Mouse (Mus musculus): ENCODE results near the gene Cckbr. TPM values are rescaled to one million over a fixed set of nuclear protein-coding genes. Genes with fewer than 3 reads are reported as not detected.

The Cckbr gene
- total RNA-seq, 2 experiments from 2014 or later: 28.8 to 35.4 TPM

DNA sequence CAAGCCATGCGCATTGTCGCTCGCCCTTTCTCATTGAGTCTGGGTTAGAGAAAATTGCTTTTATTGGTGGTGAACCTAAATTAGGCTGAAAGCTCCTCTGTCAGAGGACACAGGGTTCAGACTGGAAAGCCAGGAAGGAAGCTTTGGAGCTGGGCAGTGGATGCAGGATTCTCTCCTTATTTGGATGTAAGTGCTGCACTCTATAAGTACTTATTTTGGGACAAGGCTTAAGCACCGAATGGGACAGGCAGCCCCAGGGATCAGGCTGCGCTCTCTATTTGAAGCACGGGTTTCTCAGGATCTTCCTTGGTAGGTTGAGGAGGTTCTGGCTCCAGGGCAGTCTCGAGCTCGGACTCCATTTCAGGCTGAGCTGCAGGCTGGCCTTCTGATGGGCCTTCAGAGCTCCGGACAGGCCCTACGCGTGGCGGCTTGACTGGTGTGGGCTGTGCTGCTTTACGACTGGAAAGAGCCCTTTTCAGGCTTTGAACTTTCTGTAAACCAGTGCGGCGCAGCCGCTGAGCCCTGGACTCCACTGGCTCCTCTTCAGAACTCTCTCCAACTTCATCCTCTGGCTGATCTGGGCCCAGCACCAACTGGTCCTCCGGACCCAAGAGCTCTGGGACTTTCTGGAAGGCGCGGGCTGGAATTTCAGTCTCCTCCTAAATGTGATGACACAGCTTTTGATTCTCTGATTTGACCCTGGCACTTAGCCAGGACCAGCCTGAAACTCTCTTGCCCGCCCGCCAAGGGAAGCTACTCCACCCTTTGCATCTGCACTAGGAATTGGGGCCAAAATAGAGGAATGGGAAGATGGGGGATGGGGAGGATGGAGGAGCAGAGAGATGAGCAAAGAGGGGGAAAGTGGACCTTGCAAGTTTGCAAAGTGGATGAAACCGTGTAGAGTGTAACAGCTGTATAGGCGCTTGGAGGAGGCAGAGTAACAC, 55.3 kb downstream of the Cckbr start:
- intact Hi-C loops (cut with DNase I): loop anchor here (5.0 kb wide), 1 partner anchor 36 kb away; no protein-coding TSS in a partner anchor
- DNase-seq (ENCODE audit: extremely low spot score in 1 of 2, low spot score in 2 of 2): peak in 1 of 2 experiments; percentile 52

DNA sequence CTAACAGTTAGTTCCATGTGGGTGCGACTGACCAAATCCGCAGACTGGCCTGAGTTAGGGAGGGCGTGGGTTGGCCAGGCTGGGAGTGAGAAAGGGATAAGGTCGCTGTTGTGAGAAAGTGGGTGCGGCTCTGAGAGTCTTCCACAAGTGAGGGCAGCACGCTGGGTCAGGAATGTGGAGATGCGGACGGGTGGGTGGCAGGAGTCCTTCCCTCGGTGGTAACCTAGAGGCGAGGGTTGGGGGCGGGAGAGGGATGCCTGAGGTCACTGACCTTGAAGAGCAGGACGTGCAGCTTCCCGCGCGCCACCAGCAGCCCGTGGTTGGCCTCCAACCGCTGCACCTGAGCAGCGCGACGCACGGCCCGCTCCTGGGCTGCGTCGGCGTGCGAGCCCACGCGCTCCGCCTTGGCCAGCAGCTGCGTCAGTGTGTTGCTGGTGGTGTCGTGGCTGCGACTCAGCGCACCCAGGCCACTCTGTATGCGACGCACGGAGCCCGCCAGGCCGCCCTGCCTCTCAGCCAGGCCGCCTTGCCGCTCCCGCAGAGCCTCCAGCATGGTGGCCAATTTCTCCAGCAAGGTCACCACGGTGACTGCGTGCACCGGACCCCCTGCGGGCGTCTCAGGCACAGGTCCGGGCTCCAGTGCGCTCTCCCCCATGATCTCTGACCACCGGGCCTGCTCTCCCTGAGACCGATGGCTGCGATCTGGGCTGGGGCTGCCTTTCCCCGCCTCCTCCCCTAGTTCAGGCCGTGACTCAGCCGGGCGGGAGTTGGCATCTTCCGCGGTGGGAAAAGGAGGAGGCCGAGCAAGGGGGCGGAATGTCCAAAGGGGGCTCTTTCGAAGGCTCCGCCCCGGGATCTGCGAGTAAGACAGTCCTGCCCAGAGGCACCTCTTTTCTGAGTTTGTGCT, 56.2 kb downstream of the Cckbr start, which contains the start of gene Cavin3:
Gene Cavin3, minus strand, starts transcription at position 796 of the 907 bp plus-strand sequence.
- DNase-seq (ENCODE audit: extremely low spot score in 1 of 2, low spot score in 2 of 2): peak; percentile 39 to 88
- intact Hi-C loops (cut with DNase I): loop anchor here (5.0 kb wide), 1 partner anchor 36 kb away; no protein-coding TSS in a partner anchor

DNA sequence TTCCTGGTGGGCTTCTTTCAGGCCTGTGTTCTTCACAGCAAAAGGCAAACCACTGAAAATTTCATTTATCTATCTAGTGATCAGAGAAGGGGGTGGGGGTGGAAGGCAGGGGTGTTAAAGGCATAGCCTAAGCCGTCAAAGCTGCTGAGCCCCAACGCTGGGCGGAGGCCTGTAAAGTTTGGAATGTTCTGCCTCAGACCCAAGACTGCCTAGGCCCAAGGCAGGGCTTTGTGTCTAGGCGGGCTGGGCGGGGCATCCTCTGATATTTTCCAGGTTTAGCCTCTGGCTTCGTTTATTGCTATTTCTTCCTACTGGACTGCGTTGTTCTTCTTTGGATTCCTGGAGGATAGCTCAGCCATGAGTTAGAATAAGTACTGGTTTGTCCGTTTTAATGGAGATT, 56.9 kb downstream of the Cckbr start:
- intact Hi-C loops (cut with DNase I): loop anchor here (5.0 kb wide), 1 partner anchor 35 kb away; no protein-coding TSS in a partner anchor
- DNase-seq (ENCODE audit: extremely low spot score in 1 of 2, low spot score in 2 of 2): peak in 1 of 2 experiments; percentile 62

DNA sequence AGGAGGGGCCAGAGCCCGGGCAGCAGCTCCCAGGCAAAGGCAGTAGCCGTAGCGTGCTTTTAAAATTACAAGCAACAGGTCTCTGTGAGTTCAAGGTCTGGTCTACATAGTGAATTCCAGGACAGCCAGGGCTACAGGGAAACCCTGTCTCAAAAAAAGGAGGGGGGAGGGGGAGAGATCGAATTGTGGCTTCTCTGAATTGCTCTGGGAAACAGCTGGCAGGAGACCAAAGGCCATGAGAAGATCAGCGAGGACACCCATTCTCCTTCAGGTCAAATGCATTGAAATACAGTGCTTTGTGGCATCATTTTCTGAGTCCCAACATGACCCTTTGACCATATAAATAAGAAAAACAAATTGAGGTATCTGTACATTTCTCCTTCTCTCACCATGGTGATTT, 59.5 kb downstream of the Cckbr start:
- intact Hi-C loops (cut with DNase I): no loop called here
- no peak for DNase-seq (ENCODE audit: extremely low spot score in 1 of 2, low spot score in 2 of 2)

DNA sequence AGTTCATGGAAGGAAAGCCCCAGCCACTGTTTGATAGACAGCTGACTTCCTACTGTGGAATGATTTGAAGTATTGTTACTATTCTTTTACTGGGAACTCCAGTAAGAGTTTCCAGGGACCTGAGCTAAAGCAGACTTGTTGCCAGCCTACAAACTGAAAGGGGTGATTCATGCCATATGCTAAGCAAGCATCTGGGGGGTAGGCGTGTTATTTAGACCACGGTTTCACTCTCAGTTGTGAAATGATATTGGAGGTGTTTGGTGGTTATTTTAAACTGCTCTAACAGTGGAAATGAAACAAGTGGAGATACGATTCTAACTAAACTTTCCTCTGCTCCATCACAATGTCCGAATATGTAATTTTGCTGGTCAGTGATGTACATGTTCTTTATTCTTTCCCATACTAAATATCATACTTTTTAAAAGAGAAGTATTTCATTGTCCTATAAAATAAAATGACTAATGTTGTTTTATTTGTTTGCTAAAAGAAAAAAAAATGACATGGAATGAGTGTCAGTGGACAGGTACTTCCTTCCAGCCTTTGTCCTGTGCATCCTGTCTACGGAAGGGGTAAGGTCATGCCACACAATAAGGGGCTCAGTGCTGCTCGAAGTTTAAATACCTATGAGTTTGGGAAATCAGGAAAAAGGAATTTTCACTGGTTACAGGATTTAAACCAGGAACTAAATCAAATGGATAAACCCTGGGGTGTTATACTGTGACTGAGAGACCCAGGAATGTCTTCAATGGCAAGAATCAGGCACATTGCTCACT, 61.8 kb downstream of the Cckbr start:
- peak in 1 of 2 experiments; percentile 50 for DNase-seq (ENCODE audit: extremely low spot score in 1 of 2, low spot score in 2 of 2)
- intact Hi-C loops (cut with DNase I): no loop called here

DNA sequence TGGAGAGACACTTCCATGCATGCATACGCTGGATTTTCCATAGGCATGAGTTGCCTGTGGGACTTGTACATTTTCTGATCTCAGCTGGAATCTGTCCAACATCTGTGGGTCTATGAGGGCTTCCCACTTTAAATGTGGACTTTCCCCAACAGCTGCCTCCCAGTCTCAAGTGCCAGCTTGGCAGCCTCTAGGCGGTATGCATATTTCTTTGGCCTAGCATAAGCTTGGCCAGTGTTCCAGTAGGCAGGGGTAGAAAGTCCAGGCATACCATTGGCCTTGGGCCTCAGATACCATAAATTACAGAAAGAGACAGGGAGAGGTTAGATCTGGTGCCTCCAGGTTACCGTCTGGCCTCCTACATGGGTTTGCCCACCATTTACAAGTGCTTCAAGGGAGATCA, 72.3 kb downstream of the Cckbr start:
- intact Hi-C loops (cut with DNase I): no loop called here
- DNase-seq (ENCODE audit: extremely low spot score in 1 of 2, low spot score in 2 of 2): no peak

DNA sequence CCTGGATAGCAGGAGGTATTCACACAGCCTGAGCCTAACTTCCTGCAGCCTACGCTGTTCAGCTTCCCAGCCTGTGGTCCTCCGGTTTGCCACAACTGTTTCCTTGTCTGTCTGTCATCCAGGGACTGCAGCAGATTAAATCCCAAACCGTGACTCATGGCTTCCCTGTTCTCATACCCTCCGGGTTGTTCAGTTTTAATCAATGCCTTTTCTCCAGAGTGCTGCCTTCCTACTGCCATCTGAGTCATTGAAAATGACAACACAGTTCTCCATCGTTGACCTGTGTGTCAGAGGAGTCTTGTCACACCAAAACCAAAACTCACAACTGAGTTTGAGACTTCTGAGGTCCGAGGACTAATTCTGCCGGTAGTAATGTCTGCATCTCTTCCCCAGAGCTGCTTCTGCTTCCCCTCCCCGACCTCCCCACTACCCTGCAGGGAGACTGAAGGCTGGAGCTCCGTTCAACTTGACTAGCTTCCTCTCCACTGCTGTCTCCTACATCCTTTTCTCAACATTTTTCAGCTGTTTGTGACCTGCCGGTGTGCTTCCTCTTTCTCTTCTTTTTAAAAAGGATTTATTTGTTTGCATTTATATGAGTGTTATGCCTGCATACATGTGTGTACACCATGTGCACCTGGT, 73.4 kb downstream of the Cckbr start:
- intact Hi-C loops (cut with DNase I): no loop called here
- DNase-seq (ENCODE audit: extremely low spot score in 1 of 2, low spot score in 2 of 2): no peak

DNA sequence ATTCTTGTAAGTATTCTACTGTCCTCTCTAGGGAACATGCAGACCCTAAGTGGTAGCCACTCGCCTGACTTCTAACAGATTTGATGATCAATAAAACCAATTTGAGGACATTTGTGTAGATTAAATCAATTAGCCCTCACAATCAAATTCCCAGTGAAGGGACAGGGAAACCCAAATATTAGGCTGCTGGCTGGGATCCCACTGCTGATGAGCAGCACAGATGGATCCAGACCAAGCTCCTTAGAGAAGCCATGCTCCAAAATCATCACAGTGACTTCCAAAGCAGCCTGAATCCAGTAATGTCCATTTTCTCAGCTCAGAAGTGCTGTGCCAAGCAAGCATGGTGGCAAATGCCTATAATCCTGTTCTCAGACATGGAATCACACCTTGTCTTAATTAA, 74.1 kb downstream of the Cckbr start:
- DNase-seq (ENCODE audit: extremely low spot score in 1 of 2, low spot score in 2 of 2): no peak
- intact Hi-C loops (cut with DNase I): no loop called here

DNA sequence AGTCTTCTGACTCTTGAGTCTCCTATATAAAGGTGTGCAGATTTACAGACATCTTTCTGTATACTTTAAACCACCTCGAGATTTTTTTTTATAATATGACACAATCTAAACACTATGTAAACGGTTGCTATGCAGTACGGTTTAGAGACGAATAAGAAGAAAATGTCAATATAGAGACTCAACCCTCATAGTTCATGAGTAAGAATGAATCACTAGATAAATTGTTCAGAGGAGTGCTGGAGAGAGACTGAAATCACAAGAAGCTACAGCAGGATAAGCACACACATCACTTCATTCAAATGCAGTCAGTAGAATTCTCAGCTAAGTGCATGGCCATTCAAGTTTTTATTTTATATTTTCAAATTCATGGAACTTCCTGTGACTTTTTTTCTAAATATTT, 76.5 kb downstream of the Cckbr start:
- no peak for DNase-seq (ENCODE audit: extremely low spot score in 1 of 2, low spot score in 2 of 2)
- intact Hi-C loops (cut with DNase I): no loop called here

DNA sequence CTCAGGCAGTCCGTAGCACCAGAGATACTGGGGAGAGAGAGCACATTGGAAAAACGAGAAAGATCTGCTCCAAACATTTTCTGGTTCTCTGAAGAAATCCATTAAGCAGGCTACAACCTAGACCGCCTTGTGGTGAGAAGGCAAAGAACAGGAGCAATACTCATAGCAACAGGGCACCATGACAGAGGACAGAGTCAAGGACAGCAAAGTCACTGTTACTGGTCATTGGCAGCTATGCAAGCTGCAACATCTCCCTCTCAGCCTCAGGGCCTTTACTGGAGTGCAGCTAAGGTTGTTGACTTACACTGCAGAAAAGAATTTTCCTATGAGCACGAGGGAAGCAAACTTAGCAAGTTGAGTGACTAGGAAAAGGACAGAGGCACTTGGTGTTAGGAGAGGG, 81.7 kb downstream of the Cckbr start:
- no peak for DNase-seq (ENCODE audit: extremely low spot score in 1 of 2, low spot score in 2 of 2)
- intact Hi-C loops (cut with DNase I): no loop called here

DNA sequence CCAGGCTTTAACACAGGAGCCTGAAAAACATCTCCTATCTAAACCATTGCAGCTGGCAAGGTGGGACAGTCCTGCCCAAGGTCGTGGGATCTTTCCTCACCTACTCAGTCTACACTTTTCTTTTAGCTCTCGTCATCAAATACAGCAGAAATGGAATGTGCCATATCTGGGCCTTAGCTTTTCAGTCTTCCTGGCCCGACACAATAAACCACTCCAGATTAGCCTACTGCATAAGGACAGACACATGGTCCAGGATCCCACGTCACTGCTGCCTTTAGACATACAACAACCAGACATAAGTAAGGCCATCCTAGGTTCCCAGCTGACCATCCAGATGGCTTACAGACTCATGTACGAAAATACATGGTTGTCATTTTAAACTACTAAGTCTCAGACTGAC, 84.6 kb downstream of the Cckbr start:
- peak in 1 of 2 experiments; percentile 35 for DNase-seq (ENCODE audit: extremely low spot score in 1 of 2, low spot score in 2 of 2)
- intact Hi-C loops (cut with DNase I): no loop called here

DNA sequence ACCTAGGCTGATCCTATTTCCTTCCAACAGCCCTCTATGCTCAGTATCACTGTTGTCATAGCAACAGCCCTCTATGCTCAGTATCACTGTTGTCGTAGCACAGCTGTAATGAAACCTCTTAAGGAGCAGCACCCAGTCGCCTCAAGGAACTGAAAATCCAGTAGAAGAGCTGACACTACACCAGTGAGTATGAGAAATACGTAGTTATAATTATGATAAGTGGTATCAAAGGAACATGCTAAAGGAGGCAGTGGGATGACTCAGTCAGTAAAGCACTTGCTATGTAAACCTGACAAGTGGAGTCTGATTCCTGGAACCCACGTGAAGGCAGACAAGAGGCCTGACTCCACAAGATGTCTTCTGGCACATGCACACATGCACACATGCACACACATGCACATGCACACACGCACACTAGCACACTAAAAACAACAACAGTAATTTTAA, 88.3 kb downstream of the Cckbr start:
- intact Hi-C loops (cut with DNase I): no loop called here
- no peak for DNase-seq (ENCODE audit: extremely low spot score in 1 of 2, low spot score in 2 of 2)

DNA sequence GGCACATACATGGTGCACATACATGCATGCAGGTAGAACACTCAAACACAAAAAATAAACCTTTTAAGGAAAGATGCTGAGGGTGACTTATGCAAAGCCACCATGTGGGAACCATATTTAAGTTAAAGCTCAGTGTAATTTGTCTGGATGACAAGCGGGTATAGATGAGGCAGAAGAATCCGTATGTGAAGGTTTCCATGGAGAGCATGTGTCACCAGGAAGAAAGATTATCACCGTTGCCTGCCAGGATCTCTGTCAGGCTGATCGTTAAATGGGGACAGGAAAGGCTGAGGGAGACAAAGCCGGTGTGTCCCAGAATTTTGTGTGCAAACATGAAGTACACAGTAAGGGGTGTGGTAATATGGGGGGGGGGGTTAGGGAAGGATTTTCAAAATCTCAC, 89.0 kb downstream of the Cckbr start:
- intact Hi-C loops (cut with DNase I): no loop called here
- no peak for DNase-seq (ENCODE audit: extremely low spot score in 1 of 2, low spot score in 2 of 2)

DNA sequence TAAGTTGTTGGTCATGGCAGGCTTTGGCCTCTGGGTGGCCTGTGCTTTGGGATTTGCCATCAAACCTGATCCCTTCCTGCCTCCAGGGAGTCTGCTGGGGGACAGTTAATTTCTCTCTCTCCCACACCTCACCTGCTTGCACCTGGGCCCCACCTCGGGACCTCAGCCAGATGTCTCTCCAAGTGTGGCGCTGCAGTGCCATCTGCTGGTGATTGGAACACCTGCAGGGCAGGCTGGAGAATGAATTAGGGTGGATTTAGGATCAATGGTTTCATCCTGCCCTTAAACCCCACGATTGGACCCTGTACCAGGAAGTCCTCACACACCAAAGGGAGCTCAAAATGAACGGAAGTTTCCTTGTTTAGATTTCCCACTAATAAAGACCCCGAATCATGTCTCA, 89.6 kb downstream of the Cckbr start:
- peak; percentile 18 to 59 for DNase-seq (ENCODE audit: extremely low spot score in 1 of 2, low spot score in 2 of 2)
- intact Hi-C loops (cut with DNase I): loop anchor here (5.0 kb wide), 2 partner anchors 33 to 103 kb away; partner anchors contain the start of gene Cavin3

DNA sequence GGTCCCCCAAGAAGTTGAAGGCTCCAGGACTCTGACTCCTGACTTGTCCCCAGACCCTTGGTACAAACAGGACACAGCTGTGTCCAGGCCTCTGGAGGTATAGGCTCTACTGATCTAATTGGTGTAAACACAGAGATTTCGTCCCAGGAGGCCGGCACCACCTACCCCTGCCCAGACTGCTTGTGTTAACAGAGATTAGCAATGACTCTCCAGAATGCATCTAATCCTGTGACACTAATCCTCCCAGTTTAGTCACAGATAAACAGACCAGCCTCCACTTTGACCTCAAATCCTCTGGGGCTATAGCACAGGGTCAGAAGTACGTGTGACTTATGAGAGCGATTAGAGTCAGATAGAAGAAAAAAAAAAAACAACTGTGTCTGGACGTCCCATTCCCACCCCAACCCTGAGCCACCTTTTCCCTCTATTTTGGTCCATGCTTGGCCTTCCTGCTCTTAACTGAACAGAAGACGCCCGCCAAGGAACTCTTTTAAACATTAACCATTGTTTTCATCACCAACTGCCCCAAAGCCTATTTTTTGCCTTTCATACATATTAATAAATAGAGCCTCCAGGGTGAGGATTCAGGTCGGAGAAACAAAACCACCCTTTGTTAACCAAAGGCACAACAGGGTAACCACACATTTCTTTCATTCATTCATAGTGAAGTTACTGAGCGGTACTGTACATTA, 91.3 kb downstream of the Cckbr start:
- intact Hi-C loops (cut with DNase I): loop anchor here (5.0 kb wide), 2 partner anchors 35 to 105 kb away; partner anchors contain the start of gene Cavin3

DNA sequence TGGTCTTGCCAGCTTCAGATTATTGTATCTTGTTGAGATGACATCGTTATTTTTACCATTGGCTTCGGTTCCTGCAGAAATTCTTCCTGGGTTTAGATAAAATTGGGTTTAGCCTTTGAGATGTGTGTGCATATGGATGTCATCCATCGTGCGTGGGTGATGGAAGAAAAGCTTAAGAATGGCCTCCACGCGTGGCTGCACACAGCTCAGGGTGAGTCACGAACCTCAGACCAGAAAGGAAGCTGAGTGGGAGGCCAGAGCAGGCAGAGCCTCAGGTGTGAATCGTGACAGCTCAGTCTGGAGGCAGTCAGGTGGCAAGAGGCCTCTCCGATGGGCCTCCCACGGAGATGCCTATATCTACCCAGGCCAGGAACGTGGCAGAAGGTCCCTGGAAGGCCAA, 93.8 kb downstream of the Cckbr start:
- intact Hi-C loops (cut with DNase I): loop anchor here (5.0 kb wide), 2 partner anchors 37 to 107 kb away; partner anchors contain the start of gene Cavin3
- peak; percentile 56 to 74 for DNase-seq (ENCODE audit: extremely low spot score in 1 of 2, low spot score in 2 of 2)

More for the DNA sequence above, 91.3 kb downstream of the Cckbr start:
- no peak for DNase-seq (ENCODE audit: extremely low spot score in 1 of 2, low spot score in 2 of 2)

DNA sequence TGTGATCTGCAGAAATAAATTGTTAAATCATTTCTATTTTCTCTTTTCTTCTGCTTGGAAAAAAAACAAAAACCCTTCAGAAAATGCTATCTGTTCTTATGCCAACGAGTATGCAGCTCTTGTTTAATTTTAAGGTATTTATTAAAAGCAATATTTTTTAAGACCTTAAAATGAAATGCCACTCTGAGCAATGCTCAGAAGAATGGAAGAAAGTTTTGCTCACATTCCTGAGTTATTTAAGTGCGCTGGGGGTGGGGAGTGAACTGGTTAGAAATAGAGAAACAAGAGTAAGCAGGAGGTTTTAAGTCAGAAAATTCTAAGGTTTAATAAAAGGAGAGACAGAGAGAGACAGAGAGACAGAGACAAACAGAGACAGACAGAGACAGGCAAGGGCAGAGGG, 94.2 kb downstream of the Cckbr start:
- DNase-seq (ENCODE audit: extremely low spot score in 1 of 2, low spot score in 2 of 2): no peak
- intact Hi-C loops (cut with DNase I): loop anchor here (5.0 kb wide), 2 partner anchors 37 to 107 kb away; partner anchors contain the start of gene Cavin3
